Mouse (Mus musculus) frontal cortex, postnatal 25 days (tissue): Measurements from ENCODE around the gene Syt3.
A peak's percentile ranks its signal among the peaks of the same experiment; 100 is the strongest.

Source experiments
- DNase-seq, 2 experiments: peaks; one replicate each; pipeline ENCODE4 v3.0.0; 2022; ENCODE audit warnings: low spot score in 2 of 2

The Syt3 gene

DNA sequence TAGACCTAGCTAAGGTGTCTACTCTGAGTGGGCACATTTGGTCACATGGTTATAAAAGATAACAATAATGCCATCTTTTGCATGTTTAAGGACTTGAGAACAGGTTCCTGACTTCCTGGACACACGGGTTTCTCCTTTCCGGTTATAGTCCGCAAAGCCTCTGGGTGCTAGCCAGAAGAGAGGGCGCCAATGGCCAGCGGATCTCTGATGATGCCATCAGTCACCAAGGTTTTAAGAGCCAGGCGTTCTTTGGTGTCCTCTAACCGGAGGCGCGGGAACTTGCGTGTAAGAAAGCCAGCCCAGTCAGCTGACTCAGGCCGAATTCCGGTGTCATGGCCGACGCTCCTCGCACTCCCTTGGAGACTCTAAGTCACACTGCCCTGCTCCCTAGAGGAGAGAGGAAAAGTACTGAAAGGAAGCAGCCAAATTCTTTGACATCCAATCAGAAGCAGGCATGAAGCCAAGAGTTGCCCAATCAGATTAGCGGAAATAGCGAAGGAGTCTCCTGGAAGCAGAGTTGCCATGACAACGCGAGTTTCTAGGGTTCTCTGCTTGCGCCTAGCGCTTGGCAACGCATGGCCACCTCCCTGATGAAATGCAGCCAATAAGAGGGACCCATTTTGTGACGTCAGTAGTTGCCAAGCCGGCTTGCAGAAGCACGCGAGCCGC, 21.6 kb downstream of the Syt3 start:
- peak; percentile 72 to 90 for DNase-seq

DNA sequence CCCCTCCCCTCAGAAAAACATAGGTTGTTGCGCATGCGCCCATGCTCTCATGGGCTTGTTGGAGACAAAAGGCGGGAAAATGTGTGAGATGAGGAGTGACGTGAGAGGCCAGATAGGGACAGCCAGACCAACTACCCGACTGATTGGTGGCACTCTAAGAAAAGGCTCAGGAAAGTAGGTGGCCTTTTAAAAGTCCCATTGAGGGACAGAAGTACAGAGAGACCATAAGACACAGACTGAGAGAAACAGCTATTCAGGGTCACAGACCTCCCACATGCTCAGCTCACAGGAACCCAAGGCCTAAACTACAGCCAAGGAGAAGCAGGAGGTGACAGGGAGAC, 22.1 kb downstream of the Syt3 start:
- DNase-seq, result no peak

DNA sequence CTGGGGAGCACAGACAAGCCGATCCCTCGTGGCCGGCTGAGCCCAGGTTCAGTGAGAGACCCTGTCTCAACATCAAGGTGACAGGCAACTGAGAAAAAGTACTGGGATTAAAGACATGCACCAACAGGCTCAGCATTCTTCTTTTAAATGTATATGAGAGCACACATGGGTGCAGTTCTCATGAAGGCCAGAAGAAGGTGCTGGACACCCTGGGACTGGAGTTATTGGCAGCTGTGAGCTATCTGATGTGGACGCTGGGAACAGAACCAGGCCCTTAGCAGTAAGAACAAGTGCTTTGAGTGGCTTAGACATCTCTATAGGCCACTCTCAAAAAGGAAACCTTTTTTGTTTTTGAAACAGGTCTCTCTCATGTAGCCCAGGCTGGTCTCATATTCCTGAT, 27.2 kb downstream of the Syt3 start:
- DNase-seq, result no peak

DNA sequence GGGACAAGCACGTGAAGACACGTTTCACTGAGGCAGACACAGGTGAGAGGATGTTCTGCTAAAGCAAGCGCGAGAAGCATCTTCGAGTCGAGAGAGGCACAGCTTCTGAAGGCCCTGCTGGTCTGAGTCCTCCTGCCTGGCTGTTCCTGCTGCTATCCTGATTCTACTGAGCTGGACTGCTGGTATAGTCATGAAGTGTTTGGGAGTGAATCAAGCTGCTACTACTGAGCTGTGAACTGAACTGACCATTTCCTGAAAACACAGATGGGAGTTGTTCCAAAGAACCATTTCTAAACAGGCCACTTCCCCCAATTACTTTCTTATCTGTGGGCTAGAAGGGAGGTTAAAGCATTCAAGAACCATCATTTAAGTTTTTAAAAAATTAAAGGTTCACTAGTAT, 29.4 kb downstream of the Syt3 start:
- no peak for DNase-seq

DNA sequence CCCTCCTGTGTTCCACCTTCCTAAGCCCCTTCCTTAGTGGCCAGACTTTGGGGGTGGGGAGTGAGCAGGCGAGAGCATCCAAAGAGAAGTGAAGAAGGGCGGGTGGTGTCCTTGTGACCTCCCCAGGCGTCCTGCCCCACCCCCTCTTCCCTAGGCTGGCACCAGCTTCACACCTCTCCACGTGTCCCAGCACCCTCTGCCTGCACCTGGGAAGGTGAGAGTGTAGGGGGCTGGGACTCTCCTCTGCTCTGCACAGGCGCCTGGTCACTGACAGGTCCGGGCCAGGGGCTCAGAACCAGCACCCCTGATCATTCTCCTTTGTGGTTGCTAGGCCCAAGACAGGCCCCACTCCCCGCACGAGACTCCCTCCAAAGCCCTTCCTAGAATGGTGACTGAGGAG, 43.8 kb downstream of the Syt3 start:
- DNase-seq, result no peak

DNA sequence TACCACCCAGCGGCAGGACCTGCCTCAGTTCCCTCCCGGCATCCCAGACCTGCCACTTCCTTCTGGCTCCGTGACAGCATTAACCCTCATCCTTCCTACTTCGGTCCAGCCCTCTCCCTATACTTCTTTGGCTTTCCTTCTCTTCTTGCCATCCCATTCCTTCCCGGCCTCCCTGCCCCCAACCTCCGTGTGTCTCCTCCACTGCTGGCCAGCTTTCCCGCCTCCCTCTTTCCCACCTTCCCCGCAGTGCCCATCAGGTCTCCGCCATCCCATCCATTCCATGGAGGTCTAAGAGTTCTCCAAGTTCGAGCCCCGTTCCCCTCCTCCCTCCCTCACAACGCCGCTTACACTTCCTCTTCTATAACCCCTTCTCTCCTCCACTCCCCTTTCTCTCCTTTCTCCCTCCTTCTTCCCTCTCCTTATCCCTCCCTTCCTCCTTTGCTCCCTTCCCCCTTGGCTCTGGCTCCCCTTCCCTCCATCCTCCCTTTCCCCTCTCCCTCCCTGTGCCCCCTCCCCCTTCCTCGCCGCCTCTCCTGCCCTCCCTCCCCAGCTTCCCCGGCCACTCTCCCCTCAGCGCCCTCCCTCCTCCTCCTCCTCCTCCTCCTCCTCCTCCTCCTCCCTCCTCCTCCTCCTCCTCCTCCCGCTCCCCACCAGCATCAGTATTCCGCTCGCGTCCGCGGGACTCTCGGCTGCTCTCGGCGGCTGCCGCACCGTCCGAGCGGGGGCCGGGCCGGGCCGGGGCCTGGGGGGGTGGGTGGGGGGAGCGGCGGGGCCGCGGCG, 44.5 kb downstream of the Syt3 start:
- DNase-seq, result no peak

DNA sequence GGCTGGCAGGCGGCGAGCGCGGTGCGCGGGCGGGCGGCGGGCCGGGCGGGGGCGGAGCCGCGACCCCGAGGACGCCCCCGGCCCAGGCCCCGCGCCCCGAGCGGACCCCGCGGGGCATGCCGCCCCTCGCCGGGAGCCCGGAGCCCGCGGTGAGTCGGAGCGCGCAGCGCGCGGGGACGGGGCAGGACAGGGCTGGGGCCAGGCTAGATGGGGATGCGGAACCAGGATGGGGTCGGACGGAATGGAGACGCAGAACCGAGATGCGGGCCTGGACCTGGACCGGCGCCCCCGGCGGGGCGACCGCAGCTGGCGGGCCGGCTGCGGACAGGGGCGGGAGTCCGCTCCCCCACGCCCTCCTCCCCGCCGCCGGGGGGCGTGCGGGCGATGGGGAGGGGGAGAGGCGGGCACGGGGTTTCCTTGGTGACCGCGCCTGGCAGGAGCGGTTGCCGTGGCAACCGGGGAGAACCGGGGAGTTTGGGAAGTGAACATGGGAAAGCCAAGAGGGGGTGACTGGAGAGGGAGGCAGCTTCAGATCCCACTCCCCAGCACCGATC, 45.1 kb downstream of the Syt3 start, which contains the start of gene Lrrc4b:
Lrrc4b (plus strand) TSS at position 51 of the 554 bp plus-strand sequence.
- peak; percentile 44 to 64 for DNase-seq

DNA sequence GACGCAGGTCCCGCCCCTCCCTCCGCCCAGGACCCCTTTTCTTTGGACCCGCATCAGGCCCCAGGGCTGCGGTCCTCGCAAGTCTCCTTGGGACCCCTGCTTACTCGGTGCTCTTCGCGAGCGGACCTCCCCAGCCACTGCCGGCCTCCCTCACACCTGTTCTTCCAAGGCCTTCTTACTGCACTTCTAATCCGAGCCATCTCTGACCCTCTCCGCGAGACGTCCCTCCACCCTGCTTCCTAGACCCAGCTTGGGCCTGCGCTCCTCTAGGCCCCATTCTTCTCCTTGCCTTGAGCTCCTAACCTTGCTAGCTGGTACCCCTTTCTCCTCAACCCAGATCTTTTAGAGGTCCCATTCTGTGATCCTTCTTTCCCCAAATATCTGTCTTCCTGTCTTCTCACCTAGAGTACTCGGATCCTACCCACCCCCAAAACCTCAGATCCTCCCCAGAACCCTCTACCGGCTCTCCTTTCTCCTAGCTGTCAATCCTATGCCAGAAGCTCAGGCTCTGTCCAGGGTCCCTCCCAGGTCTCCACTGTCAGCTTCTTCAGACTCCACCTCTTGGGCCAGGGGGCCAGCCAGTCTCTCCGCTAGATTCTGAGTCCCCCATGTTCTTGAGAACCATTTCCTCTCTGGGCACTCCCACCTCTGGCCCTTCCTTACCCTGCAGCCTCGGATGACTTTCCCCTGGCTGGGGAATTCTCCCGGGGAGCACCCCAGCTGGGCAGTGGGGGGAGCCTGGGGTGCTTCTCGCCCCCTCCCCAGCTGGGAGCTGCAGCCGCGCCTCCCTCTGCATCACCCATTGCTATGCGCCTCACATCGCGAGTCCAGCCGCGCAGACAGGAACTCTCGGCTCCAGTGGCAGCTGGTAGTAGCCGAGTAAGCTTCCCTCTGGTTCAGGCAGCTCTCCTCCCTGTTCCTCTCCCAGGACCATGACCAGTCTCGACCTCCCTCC, 45.9 kb downstream of the Syt3 start:
- DNase-seq, result peak in 1 of 2 experiments; percentile 34

DNA sequence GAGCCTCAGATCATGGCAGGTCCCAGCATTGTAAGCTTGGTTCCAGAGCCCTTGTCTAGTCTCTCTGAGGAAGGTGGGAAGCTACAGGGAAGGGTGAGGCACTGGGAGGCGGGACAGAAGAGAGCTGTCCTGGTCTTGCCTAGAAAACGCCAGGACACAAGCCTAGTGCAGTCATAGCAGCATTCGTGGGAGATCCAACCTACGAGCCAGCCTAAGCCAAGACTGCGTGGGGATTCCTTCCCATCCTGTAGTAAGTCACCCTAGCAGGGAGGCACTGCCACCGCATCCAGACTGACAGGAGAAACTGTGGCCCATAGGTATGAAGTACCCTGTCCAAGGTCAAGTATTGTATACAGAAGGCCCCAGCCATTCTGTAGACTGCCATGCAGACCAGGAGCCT, 48.6 kb downstream of the Syt3 start:
- no peak for DNase-seq

DNA sequence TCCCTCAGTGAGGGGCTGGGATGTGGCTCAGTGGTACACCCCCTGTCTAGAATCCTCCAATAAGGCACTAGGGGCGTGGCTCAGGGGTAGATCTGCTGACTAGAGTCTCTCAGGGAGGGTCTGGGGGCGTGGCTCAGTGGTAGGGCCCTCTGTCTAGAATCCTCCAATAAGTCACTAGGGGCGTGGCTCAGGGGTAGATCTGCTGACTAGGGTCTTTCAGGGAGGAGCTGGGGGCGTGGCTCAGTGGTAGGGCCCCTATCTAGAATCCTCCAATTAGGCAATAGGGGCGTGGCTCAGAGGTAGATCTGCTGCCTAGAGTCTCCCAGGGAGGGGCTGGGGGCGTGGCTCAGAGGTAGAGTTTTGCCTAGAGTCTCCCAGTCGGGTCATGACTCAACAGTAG, 49.5 kb downstream of the Syt3 start:
- DNase-seq, result no peak

DNA sequence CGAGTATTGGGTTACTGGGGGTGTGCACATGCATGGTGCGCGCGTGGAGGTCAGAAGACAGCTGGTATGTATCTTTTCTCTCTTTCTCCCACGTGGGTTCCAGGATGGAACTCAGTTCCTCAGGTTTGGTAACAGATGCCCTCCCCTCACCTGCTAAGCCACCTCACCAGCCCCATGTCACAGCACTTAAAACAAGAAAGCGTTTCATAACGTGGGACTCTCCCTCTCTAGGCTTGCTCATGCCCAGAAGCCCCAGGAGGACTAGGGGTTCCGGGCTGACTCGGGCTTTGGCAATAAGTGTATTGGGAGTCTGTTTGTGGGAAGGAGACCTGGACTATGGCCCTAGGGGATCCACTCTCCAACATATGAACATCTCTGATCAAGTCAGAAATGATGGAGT, 50.2 kb downstream of the Syt3 start:
- DNase-seq, result no peak

DNA sequence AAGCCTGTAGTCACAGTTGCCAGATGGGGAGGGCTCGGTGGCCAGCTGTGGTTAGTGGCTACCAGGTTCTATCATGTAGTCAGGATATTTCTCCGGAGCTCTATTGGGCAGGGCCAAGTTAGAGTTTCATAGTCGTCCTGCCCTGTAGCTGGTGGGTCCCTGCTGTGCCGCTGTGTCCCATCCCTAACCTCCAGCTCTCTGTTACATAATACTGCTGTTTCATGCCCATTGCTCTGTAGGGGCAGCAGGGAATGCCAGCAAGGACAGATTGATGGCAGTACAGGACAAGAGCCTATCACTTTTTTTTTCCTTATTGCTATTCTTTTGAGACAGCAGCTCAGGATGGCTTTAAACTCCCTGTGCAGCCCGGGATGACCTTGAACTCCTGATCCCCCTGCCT, 51.9 kb downstream of the Syt3 start:
- DNase-seq, result no peak

DNA sequence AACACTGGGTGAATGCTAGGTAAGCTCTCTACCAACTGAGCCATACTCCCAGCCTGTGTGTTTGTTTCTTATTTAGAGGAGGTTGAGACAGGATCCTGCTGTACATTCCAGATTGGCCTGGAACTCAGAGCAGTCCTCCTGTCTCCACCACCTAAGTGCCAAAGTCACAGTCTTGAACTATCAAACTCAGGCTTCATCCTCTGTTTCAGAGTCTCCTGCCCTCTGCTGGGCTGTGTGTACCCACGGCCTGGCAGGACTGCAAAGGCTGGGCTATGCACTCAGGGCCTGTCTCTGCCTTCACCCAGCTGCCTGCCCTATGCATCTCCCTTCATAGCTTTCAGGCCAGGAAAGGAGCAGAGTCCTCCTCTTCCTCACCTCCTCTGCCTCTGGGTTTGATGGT, 52.4 kb downstream of the Syt3 start:
- DNase-seq, result no peak

DNA sequence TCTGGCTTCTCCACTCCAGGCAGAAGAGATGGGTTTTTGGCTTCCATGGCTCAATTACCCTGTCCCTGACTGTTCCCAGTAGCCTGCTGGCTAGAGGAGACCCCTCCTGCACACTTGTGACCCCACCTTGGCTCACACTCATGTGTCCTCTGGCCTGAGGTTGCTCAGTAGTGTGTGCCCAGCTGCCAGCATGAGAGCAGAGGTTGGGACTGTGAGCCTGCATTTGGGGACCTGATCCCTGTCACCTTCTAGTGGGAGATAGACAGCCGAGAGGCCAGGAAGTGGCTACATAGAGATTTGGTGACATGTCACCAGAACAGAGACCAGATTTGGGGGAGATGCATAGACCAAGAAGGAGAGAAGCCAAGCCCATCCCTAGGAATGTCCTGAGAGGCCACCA, 53.3 kb downstream of the Syt3 start:
- no peak for DNase-seq

DNA sequence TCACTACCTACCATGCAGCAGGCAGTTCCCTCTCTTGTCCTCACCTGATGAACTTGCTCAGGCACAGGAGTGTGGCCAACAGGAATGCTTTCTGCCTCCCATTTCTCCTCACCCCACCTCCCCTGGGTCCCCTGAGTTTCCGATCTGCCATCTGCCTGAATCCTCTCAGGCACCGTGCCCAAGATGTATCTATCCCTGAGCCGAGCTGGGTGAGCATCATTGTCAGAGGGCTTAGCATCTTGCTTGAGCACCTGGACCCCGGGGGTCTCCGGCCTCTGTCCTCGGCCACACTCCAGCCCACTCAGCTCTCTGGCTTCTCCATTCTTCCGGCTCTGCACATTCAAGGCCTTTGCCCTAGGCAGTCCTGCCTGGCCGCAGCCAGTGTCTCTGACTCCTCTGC, 54.0 kb downstream of the Syt3 start:
- DNase-seq, result no peak

DNA sequence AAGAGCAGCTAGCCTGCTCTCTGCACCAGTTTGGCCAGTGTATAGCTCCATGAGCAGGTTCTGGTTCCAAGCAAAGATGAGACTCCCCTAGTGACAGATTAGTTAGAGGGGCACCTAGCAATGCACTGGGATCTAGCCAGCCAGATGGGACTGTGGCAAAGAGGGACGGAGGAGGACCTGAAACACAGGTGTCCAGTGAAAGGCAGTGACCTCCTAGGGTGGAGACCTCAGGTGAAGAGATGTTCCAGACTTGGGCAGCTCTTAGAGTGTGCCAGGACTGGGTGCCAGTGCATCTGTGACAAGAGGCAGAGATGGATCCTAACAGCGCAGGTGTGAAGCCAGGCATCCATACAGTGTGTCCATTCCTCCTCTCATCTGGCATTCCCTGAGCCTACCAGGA, 55.8 kb downstream of the Syt3 start:
- DNase-seq, result no peak

DNA sequence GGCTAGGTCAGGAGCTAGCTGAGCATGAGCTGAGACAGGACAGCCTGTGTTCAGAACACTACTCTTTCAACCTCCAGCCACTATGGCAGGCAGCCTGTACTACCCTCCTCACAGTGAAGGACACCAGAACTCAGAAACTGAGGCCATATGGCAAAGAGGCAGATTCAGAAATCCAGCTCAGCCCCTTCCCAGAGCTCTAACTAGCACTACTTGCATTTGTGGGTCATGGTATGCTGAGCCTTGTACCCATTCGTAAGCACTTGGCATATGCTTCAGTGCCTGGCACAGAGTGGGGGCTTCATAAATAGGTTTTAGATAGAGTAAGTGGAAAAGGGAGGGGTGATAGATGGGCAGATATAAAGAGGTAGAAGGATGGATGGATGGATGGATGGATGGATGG, 56.6 kb downstream of the Syt3 start:
- DNase-seq, result no peak

DNA sequence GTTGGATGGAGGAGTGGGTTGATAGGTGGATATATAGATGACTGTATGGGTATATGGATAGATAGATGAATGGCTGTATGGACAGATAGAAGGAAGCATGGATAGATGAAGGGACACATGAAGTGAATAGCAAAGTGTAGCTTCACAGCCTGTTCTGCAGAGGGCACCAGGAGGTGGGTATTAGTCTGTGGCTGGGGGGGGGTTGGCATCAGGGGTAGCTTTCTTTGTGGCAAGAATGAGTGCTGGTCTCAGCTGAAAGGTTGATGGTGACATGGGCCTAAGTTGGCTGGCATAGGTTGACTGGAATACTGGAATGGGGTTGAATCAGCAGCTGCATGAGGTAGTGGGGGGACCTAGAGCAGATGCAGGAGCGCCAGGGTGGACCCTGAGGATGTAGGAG, 57.3 kb downstream of the Syt3 start:
- no peak for DNase-seq

DNA sequence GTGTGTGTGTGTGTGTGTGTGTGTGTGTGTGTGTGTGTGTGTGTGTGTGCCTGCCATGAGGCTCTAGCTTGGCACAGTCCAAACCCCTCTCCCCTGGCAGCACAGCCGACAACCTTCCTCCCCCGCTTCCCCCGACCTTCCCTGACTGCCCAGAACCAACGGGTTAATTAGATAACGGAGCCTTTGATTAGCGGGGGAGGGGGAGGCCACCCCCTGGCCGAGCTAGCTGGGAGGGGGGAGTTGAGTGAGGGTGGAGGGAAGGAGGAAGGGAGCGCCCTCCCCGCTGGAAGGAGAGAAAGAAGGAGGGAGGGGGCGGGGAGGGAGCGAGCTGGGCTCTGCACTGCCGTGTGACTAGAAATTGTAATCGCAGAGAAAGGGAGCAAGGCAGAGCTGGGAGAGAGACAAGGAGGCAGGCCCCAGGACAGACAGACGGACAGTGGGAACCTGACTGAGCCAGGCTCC, 57.8 kb downstream of the Syt3 start:
- peak in 1 of 2 experiments; percentile 50 for DNase-seq

DNA sequence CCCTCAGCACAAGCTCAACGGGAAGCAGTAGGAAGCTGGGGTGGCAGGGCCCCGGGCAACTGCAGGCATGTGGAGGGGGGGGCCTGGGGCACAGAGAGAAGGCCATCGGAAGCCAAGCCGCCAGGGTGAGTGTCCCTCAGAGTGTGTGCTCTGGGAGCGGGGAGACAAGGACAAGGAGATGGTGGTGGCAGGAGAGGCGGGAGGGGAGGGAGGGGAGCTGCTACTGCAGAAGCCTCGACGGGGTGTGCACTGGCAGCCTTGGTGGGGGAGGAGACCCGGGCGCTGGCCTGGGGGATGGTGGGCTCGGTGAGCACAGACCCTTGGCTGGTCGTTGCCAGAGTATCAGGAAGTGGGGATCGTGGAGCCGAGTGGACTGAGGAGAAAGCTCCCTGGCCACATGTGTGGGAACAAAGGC, 58.5 kb downstream of the Syt3 start:
- peak in 1 of 2 experiments; percentile 24 for DNase-seq

DNA sequence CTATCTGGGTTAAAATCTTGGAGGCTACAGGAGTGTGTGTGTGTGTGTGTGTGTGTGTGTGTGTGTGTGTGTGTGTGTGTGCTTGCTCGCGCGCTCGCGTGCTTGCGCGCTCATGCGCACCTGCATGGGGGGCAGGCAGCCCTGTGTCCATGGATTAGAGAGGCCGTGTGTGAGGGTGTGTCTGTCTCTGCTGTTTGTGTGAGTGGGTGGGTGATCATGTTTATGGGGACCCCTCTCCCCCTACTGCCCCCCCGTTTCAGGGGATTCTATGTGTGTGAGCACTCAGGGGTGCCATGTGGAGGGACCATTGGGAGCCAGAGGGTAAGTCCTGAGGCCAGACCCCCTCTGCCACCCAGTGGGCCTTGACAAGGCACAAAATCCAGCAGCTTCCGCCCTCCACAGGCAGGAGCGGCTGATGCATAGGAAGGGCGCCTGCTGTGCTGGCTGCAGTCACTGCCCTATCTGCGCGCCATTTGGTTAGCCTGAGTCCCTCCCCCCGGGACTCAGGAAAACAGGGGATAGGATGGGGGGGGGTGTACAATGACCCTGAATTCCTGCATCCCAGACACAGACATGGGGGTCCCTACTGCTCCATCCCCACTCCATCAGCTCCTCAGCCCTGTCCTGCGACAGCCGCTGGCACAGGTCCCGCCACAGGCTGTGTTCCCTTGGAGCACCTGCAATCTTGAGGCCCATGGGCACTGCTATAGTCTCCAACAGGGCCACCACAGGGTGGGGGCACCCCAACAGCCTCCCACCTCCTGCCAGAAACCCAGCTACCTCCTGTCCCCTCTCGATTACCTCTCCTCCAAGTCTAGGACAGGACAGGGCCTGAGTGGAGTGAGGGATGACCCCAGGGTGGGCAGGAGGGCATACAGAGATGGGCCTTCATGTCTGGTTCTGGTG, 59.6 kb downstream of the Syt3 start:
- DNase-seq, result peak in 1 of 2 experiments; percentile 20
